Mouse (Mus musculus) cerebellum, adult 2 months (tissue): ENCODE results near the gene Fkbp6. TPM values are rescaled to one million over a fixed set of nuclear protein-coding genes. Genes with fewer than 3 reads are reported as not detected.

Experiments
- DNase-seq, 2 experiments: peaks; one replicate each; pipeline ENCODE4 v3.0.0; 2021
- H3K27ac ChIP-seq: fragments of 200-500 bp; 2 replicates; pipeline ENCODE4 v1.5.1; 2012; ENCODE audit warnings: low read length, control low read depth, inconsistent platforms; ENCODE audit not compliant: insufficient read depth
- H3K27me3 ChIP-seq: fragments of 200-500 bp; 2 replicates; pipeline ENCODE4 v1.6.1; 2012; ENCODE audit warnings: inconsistent platforms, mild to moderate bottlenecking, low read length, moderate library complexity; ENCODE audit not compliant: control insufficient read depth, insufficient read depth
- H3K4me1 ChIP-seq: fragments of 200-500 bp; 2 replicates; pipeline ENCODE4 v1.6.1; 2011; ENCODE audit warnings: low read length; ENCODE audit not compliant: control insufficient read depth, insufficient read depth
- H3K4me3 ChIP-seq: fragments of 200-500 bp; replicated peaks from 2 replicates; pipeline ENCODE3; 2011; ENCODE audit warnings: mild to moderate bottlenecking, low read depth, low read length, control low read depth; ENCODE audit not compliant: insufficient read depth
- CTCF ChIP-seq: fragments of 200-500 bp; IDR thresholded peaks from 2 replicates; pipeline ENCODE4 v1.5.1; 2011; ENCODE audit warnings: low read depth, mild to moderate bottlenecking, control low read depth, low read length, moderate library complexity, borderline replicate concordance; ENCODE audit not compliant: insufficient read depth
- POLR2A ChIP-seq: fragments of 200-500 bp; IDR thresholded peaks from 2 replicates; pipeline ENCODE4 v1.6.1; 2011; ENCODE audit warnings: low read length, control low read depth, borderline replicate concordance; ENCODE audit not compliant: insufficient read depth
- WGBS: fragments of 180-500 bp; shearing (Covaris S2); methylation state at CpG from one replicate; pipeline ENCODE4 v1.1.7; 2018; 5-methylcytosine and 5-hydroxymethylcytosine counted together
- polyA plus RNA-seq: library from polyadenylated mRNA; depleted of rRNA; stranded (reverse); fragments of >200 nt; gene quantifications from 2 replicates; pipeline ENCODE4 v1.2.3, GENCODE M21; 2012

Gene Fkbp6
- polyA plus RNA-seq, 1 experiment: not detected

DNA sequence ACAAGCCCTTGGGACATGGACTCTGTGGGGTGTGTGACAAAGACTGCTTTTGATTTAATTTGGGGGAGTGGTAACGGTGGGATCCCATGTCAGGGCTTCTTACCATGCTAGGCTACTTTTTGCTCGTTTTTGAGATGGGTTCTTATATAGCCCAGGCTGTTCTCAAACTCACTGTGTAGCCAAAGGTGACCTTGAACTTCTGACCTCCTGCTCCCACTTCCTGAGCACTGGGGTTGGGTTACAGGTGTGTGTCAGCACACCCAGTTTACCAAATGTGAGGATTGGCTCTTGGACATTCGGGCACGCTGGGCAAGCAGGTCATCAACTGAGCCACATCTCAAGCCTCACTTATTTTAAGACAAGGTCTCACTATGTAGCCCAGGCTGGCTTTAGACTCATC is 79.5 kb downstream of the Fkbp6 start:
- no peak overlapping the region for H3K4me3 ChIP-seq
- no peaks in the 10 kb centered on the region; the same call in 1 of the 2 replicates for H3K27me3 ChIP-seq
- no peaks in the 10 kb centered on the region for H3K4me1 ChIP-seq
- 92% methylated on average over 4 of the region's 4 CpGs for WGBS
- H3K27ac ChIP-seq: no peak overlapping the region
- no peak for DNase-seq
- TF ChIP-seq POLR2A (no peak), CTCF (no peak)

DNA sequence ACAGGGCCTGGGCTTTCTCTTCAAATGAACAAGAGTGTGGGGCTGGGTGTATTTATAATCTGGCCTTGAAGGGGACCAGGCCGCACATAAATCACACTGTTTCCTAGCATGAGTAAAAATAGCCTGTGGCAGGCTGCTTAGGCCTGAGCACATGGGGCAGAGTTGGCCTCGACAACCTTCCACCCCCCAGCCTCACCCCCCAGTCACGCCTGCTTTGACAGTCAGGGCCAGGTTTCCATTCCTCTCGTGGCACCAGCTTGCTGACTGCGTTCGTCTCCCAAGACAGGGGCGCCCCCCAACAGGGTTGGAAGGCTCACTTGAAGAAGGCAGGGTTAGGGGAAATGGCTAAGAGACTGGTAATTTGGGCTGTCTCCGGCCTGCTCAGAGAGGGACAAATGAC is 80.4 kb downstream of the Fkbp6 start:
- H3K27me3 ChIP-seq: no peaks in the 10 kb centered on the region
- no peak overlapping the region for H3K27ac ChIP-seq
- no peak for DNase-seq
- TF ChIP-seq POLR2A (no peak), CTCF (no peak)
- 73% methylated on average over 8 of the region's 8 CpGs for WGBS
- H3K4me3 ChIP-seq: no peak overlapping the region
- no peaks in the 10 kb centered on the region for H3K4me1 ChIP-seq

DNA sequence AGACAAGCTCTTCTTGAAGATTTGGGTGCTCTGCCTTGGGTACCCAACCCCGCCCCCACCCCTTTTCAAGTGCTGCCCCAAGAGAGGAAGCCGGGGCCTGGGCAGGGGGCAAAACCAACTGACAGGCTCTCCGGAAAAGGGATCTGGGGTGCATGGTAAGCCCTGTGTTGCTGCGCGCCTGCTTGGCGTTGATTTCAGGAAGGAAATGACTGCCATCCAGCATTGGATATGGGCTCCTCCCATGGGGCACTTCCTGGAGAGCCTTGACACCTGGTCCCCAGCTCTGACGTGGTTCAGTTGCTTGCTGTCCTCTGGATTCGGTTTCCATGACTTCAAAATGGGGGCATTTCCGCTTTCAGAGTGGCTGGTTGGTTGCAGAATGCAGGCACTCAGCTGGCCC is 85.3 kb downstream of the Fkbp6 start:
- Histone ChIP-seq H3K27me3 (no peaks in the 10 kb centered on the region; the same call in 1 of the 2 replicates), H3K27ac (no peak overlapping the region), H3K4me3 (no peak overlapping the region), H3K4me1 (no peaks in the 10 kb centered on the region)
- no peak for DNase-seq
- WGBS: 45% methylated on average over 9 of the region's 9 CpGs
- TF ChIP-seq CTCF (no peak), POLR2A (no peak)

DNA sequence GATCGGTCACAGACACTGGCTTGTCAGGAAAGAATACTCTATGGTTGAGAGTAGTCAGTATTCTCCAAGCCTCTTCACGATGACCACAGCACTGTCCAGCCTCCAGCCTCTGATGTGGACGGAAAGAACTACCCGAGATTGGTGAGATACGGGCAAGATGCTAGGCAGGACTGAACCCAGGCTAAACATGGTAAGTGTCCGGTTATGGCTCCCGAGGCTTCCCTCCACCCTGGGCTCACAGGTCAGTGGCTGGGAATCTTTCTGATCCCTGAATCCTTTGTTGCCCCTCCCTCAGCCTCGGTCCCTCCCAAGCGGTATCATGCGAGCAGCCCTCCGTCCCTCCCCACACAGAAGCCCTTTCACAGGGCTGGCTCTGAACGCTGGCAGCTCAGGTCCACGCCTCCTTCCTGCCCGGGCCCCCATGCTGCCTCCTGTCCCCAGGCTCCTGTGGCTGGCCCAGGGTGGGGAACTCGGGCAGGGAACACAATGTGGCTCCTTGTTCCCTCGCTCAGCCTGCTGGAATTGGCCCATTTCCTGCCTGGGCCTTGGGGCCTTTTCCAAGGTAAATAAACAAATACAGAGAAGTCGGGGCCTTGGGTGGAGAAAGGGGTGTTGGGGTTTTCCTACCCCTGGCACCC is 85.9 kb downstream of the Fkbp6 start:
- 17% methylated on average over 17 of the region's 17 CpGs for WGBS
- H3K27ac ChIP-seq: no peak overlapping the region
- H3K27me3 ChIP-seq: no peaks in the 10 kb centered on the region; the same call in 1 of the 2 replicates
- no peak overlapping the region for H3K4me3 ChIP-seq
- peak in 1 of 2 experiments; percentile 42 for DNase-seq
- H3K4me1 ChIP-seq: no peaks in the 10 kb centered on the region
- no peak for TF ChIP-seq CTCF

DNA sequence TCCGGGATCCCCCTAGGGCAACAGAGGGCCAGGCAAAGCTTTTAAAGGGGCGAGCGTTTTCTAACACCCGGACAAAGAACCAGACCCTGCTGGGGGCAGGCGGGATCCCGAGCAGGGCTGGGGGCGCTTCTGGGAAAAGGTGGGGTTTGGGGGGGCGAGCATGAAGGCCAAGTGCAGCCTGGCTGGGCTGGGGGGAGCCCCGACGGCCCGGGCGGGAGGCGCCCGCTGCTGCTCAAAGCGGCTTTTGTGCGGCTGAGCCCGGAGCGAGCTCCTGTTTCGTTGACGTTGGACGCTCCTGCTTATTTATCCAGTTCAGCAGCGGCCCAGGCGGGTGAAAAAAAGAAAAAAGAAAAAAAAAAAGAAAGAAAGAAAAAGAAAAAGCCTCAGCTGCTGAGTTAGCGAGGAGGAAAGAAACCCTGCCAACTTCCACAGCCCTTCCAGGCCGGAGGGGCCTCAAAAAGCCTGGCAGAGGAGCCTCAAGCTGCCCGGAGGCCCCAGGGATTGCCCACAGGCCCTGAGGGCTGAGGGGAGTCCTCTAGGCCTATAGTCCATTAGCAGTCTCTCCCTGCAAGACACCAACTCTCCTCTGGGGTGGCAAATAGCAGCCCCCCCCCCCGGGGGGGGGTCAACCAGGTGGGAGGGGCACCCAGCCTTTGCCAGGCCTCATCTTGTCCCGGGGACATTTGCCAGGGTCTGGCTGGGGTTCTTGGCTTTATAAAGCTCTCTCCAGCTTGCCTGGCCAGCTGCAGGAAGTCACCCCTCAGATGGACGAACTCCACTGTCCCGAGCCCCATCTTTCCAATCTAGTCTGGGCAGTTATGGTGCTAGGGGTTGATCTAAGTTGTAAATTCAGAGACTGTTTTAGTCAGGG is 91.3 kb downstream of the Fkbp6 start:
- no peak overlapping the region for H3K4me3 ChIP-seq
- 10% methylated on average over 30 of the region's 30 CpGs for WGBS
- H3K27ac ChIP-seq: peak overlapping the region; percentile 36; the same call in 1 of the 2 replicates
- no peaks in the 10 kb centered on the region for H3K4me1 ChIP-seq
- peak in 1 of 2 experiments; percentile 23 for DNase-seq
- H3K27me3 ChIP-seq: no peaks in the 10 kb centered on the region; the same call in 1 of the 2 replicates
- TF ChIP-seq POLR2A (no peak), CTCF (no peak)

DNA sequence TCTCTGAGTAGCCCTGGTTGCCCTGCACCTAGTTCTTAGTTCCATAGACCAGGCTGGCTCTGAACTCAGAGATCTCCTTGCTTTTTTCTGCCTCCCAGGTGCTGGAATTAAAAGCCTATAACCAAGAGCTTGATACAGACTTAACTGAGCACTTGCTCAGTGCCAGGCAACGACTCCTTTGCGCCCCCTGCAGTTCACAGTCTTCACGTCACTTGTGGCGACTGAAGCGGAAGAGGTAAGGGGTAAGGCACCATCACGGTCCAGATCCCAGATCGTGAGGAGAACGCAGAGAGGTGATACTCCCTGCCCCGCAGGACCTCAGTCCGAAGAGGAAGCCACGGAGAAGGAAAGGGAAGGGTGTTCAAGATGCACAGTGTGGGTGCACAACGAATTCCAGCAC is 92.3 kb downstream of the Fkbp6 start:
- Histone ChIP-seq H3K4me3 (no peak overlapping the region), H3K4me1 (no peaks in the 10 kb centered on the region), H3K27me3 (no peaks in the 10 kb centered on the region; the same call in 1 of the 2 replicates), H3K27ac (no peak overlapping the region)
- 70% methylated on average over 12 of the region's 12 CpGs for WGBS
- DNase-seq: no peak
- no peak; the same call in 1 of the 2 replicates for TF ChIP-seq CTCF
- TF ChIP-seq POLR2A: no peak

DNA sequence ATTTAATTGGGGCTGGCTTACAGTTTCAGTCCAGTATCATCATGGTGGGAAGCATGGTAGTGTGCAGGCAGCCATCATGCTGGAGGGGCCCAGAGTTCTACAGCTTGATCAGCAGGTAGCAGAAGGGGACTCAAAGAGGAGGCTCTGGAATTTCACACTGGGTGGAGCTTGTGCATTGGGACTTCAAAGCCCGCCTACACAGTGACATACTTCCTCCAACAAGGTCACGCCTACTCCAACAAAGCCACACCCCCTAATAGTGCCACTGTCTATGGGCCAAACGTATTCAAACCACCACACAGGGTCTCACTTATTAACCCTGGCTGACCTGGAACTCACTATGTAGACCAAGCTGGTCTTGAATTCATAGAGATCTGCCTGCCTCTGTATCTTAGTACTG is 93.7 kb downstream of the Fkbp6 start:
- WGBS: 95% methylated on average over 3 of the region's 3 CpGs
- no peak overlapping the region for H3K27ac ChIP-seq
- no peaks in the 10 kb centered on the region for H3K4me1 ChIP-seq
- no peaks in the 10 kb centered on the region; the same call in 1 of the 2 replicates for H3K27me3 ChIP-seq
- DNase-seq: no peak
- no peak for TF ChIP-seq POLR2A
- no peak for TF ChIP-seq CTCF
- H3K4me3 ChIP-seq: no peak overlapping the region

DNA sequence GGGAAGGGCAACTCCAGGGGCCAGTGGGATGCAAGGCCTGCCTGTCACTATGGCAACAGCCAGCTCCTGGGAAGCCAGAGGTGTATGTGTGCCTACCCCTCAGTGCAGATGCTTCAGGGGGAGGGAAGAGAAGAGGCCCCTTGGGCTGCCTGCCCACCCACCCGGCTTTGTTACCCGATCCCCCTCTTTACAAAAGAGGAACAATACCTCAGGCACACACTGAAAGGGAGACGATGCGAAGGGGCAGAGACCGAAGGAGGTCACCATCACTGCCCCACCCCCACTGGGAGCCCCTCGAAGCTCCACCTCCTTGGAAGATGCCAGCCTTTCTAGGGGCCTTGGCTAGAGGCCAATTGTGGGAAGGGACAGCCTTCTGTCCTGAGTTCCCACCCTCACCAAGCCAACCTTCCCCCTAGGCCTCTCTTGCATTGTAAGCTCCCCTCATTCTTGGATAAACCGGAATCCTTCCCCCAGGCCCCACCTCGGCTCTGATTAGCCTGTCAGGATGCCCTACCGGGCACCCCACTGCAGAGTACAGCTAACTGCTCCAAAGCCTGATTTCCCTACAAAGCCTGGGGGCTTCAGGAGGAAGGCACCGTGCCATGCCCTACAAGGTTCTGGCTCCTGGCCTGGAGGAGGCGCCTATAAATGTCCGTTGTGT is 96.0 kb downstream of the Fkbp6 start:
- no peak overlapping the region for H3K4me3 ChIP-seq
- no peak for DNase-seq
- 15% methylated on average over 12 of the region's 12 CpGs for WGBS
- TF ChIP-seq POLR2A: no peak
- TF ChIP-seq CTCF: no peak
- H3K27ac ChIP-seq: no peak overlapping the region
- peaks cover 5% of the 10 kb centered on the region; the same call in 1 of the 2 replicates for H3K4me1 ChIP-seq
- no peaks in the 10 kb centered on the region; the same call in 1 of the 2 replicates for H3K27me3 ChIP-seq
